9 mouse cellular contexts compared by ENCODE assay signal in the genomic region with DNA sequence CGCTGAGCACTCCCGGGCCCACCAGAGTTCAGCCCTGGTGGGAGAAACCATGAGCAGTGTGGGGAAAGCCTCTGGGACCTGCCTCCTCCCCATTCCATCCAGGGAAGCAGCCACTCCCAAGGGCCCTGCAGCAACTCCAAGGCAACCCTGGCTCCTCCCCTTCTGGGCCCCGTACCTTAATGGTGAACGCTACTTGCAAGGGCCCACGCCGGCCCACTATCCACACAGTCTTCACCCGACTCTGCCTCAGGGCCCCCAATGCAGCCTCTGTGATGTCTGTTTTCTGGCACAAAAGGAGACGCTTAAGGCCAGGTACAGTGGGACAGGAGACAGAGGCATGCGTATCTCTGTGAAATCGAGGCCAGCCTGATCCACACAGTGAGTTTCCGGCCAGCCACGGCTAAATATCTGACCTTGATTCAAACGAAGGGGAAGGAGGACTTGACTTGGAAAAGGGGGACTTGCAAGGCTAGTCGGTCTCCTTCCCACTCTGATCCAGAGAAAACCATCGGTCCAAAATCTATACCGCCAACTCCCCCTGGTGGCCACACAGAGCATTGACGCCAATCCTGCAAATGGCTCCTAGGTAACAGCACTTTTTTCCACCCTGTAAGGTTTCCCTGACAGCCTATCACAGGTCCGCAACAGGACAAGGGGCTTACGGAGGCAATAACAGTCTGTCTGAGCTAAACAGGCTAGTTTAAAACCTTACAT. TPM values are rescaled to one million over a fixed set of nuclear protein-coding genes. Genes with fewer than 3 reads are reported as not detected.
DNase-seq lines count a peak whose midpoint lies in the region; TF ChIP-seq lines count a peak whose summit lies in the region.
"Had no signal": no experiment of that assay in that cellular context is flagged by ENCODE, and none has a peak within 500 bp of the region (broad histone marks: within the 10 kb centered on the region; RNA-seq: fewer than 3 reads in every experiment).

No protein-coding gene starts in this region.

- peak; percentile 91 for DNase-seq in heart, embryonic 10.5 days (ENCODE audit: low spot score)
- peak; percentile 81 to 89 for DNase-seq in layer of hippocampus, adult 2 months (ENCODE audit: low spot score in 2 of 2)
- peak; percentile 83 for DNase-seq in lung, postnatal 14 days
- DNase-seq in right cerebral cortex, adult 2 months (ENCODE audit: low spot score in 2 of 2): peak; percentile 88 to 94
- DNase-seq in urinary bladder, postnatal 25 days (ENCODE audit: low spot score): peak; percentile 78

- H3K27me3 ChIP-seq in E14TG2a.4 (ENCODE audit: insufficient read depth, low read length): peaks cover 38% of the 10 kb centered on the region
- peaks cover 70% of the 10 kb centered on the region for H3K27me3 ChIP-seq in heart, embryonic 10.5 days (ENCODE audit: insufficient read depth, poor library complexity, severe bottlenecking)

- no peak for TF ChIP-seq POLR2A in bone marrow macrophage, adult 2 months (IDR thresholded peaks at IDR 0.05; ENCODE audit: borderline replicate concordance, low read depth, low read length)
- TF ChIP-seq POLR2A in embryonic fibroblast, embryonic 13.5 days (IDR thresholded peaks at IDR 0.05; ENCODE audit: low read depth, low read length): no peak

- peak; percentile 91 for TF ChIP-seq CTCF in E14TG2a.4 (conservative IDR thresholded peaks at IDR 0.05; ENCODE audit: low read length)
- peak; percentile 97 for TF ChIP-seq CTCF in bone marrow macrophage, adult 2 months (IDR thresholded peaks at IDR 0.05; ENCODE audit: low read depth, low read length)
- TF ChIP-seq CTCF in embryonic fibroblast, embryonic 13.5 days (IDR thresholded peaks at IDR 0.05; ENCODE audit: borderline replicate concordance, insufficient read depth, low read length): peak; percentile 68; the same call in 1 of the 2 replicates
- peak; percentile 98 for TF ChIP-seq CTCF in layer of hippocampus, adult 2 months (conservative IDR thresholded peaks at IDR 0.05)

- peaks cover 60% of the 10 kb centered on the region for H3K4me1 ChIP-seq in E14TG2a.4 (replicated peaks; ENCODE audit: low read depth, low read length)
- H3K4me1 ChIP-seq in bone marrow macrophage, adult 2 months (ENCODE audit: control insufficient read depth, insufficient read depth, low read length): peaks cover 4% of the 10 kb centered on the region
- H3K4me1 ChIP-seq in embryonic fibroblast, embryonic 13.5 days (ENCODE audit: control insufficient read depth, insufficient read depth, low read length): no peaks in the 10 kb centered on the region
- peaks cover 61% of the 10 kb centered on the region for H3K4me1 ChIP-seq in heart, embryonic 10.5 days

- no peaks in the 10 kb centered on the region for H3K9me3 ChIP-seq in E14TG2a.4 (ENCODE audit: low read length)
- no peaks in the 10 kb centered on the region for H3K9me3 ChIP-seq in heart, embryonic 10.5 days

- 31% methylated on average over 19 of the region's 19 CpGs for WGBS in heart, embryonic 10.5 days

- peak overlapping the region; percentile 24; the same call in 1 of the 2 replicates for H3K4me3 ChIP-seq in E14TG2a.4 (replicated peaks; ENCODE audit: low read length)
- H3K4me3 ChIP-seq in bone marrow macrophage, adult 2 months (ENCODE audit: insufficient read depth, low read length): no peak overlapping the region
- H3K4me3 ChIP-seq in embryonic fibroblast, embryonic 13.5 days (ENCODE audit: insufficient read depth, low read length): no peak overlapping the region
- H3K4me3 ChIP-seq in heart, embryonic 10.5 days: no peak overlapping the region
- H3K4me3 ChIP-seq in layer of hippocampus, adult 2 months: no peak overlapping the region

- peaks cover 34% of the 10 kb centered on the region for H3K36me3 ChIP-seq in E14TG2a.4 (ENCODE audit: insufficient read depth, low read length)
- peaks cover 12% of the 10 kb centered on the region for H3K36me3 ChIP-seq in heart, embryonic 10.5 days

- no peak overlapping the region for H3K27ac ChIP-seq in bone marrow macrophage, adult 2 months (ENCODE audit: insufficient read depth, low read depth, low read length)
- H3K27ac ChIP-seq in embryonic fibroblast, embryonic 13.5 days (ENCODE audit: insufficient read depth, low read length): no peak overlapping the region
- no peak overlapping the region for H3K27ac ChIP-seq in heart, embryonic 10.5 days
- H3K27ac ChIP-seq in layer of hippocampus, adult 2 months: peak overlapping the region; percentile 59; the same call in 1 of the 2 replicates

RNA-seq across cellular contexts. Expression of a gene that starts 3.3 kb away (rescaled TPM):
- not detected in 2 replicates for polyA plus RNA-seq in bone marrow macrophage, adult 2 months (2012; ENCODE audit: insufficient read depth, insufficient read length, missing spikeins)
- polyA plus RNA-seq in embryonic fibroblast, embryonic 13.5 days (2011; ENCODE audit: insufficient read length, low read depth, missing spikeins): not detected in 2 replicates
- polyA plus RNA-seq in heart, embryonic 10.5 days (2016; fragmentation: Nextera tagmentation; extraction: Ambion mirVana): 0.23 and 0.65 TPM in 2 replicates
- 10 to 100 TPM; 47.4 to 47.5 TPM for total RNA-seq in layer of hippocampus, adult 2 months (2021)

RNA-seq across cellular contexts. Expression of a gene that starts 6.5 kb away (rescaled TPM):
- 7.8 and 9.6 TPM in 2 replicates for polyA plus RNA-seq in bone marrow macrophage, adult 2 months (2012; ENCODE audit: insufficient read depth, insufficient read length, missing spikeins)
- polyA plus RNA-seq in embryonic fibroblast, embryonic 13.5 days (2011; ENCODE audit: insufficient read length, low read depth, missing spikeins): 4.1 and 6.4 TPM in 2 replicates
- 14.3 and 16.5 TPM in 2 replicates for polyA plus RNA-seq in heart, embryonic 10.5 days (2016; fragmentation: Nextera tagmentation; extraction: Ambion mirVana)
- total RNA-seq in layer of hippocampus, adult 2 months (2021): 10 to 100 TPM; 22.4 to 22.5 TPM

RNA-seq across cellular contexts. Expression of a gene that starts 27.2 kb away (rescaled TPM):
- 1.5 and 1.9 TPM in 2 replicates for polyA plus RNA-seq in bone marrow macrophage, adult 2 months (2012; ENCODE audit: insufficient read depth, insufficient read length, missing spikeins)
- polyA plus RNA-seq in embryonic fibroblast, embryonic 13.5 days (2011; ENCODE audit: insufficient read length, low read depth, missing spikeins): 0.15 TPM in 1 of 2 replicates, not detected in the other
- 0.64 and 1.3 TPM in 2 replicates for polyA plus RNA-seq in heart, embryonic 10.5 days (2016; fragmentation: Nextera tagmentation; extraction: Ambion mirVana)
- 10 to 100 TPM; 13.2 to 15.1 TPM for total RNA-seq in layer of hippocampus, adult 2 months (2021)

RNA-seq across cellular contexts. Expression of a gene that starts 36.7 kb away (rescaled TPM):
- polyA plus RNA-seq in bone marrow macrophage, adult 2 months (2012; ENCODE audit: insufficient read depth, insufficient read length, missing spikeins): not detected in 2 replicates
- polyA plus RNA-seq in embryonic fibroblast, embryonic 13.5 days (2011; ENCODE audit: insufficient read length, low read depth, missing spikeins): not detected in 2 replicates
- polyA plus RNA-seq in heart, embryonic 10.5 days (2016; fragmentation: Nextera tagmentation; extraction: Ambion mirVana): not detected in 2 replicates
- under 1 TPM; 0.51 to 0.59 TPM for total RNA-seq in layer of hippocampus, adult 2 months (2021)
- polyA plus RNA-seq: heart, embryonic 16.5 days had no signal

RNA-seq across cellular contexts. Expression of a gene that starts 51.5 kb away (rescaled TPM):
- polyA plus RNA-seq in bone marrow macrophage, adult 2 months (2012; ENCODE audit: insufficient read depth, insufficient read length, missing spikeins): not detected in 2 replicates
- 0.15 TPM in 1 of 2 replicates, not detected in the other for polyA plus RNA-seq in embryonic fibroblast, embryonic 13.5 days (2011; ENCODE audit: insufficient read length, low read depth, missing spikeins)
- polyA plus RNA-seq in heart, embryonic 10.5 days (2016; fragmentation: Nextera tagmentation; extraction: Ambion mirVana): 0.26 and 0.34 TPM in 2 replicates
- total RNA-seq in layer of hippocampus, adult 2 months (2021): under 1 TPM; 0.37 to 0.64 TPM
